Mouse (Mus musculus): Measurements from ENCODE around the gene Dcp1b.

Dcp1b gene

GRCm38 (mm10) chr6:119228861-119229603 lies 54.0 kb downstream of the Dcp1b start:
- no peak for DNase-seq (ENCODE audit: low spot score in 2 of 2)

GRCm38 (mm10) chr6:119233066-119233465 lies 58.0 kb downstream of the Dcp1b start:
- DNase-seq (ENCODE audit: low spot score in 2 of 2) = no peak

- DNase-seq (ENCODE audit: low spot score in 2 of 2) = no peak
Measured at GRCm38 (mm10) chr6:119235441-119235840, 60.4 kb downstream of the Dcp1b start.

- DNase-seq (ENCODE audit: low spot score in 2 of 2) = no peak
Measured at GRCm38 (mm10) chr6:119236241-119236640, 61.2 kb downstream of the Dcp1b start, which contains the start of gene Cacna2d4. Cacna2d4 (plus strand) TSS chr6:119236526.

GRCm38 (mm10) chr6:119237427-119237989 lies 62.5 kb downstream of the Dcp1b start:
- no peak for DNase-seq (ENCODE audit: low spot score in 2 of 2)

GRCm38 (mm10) chr6:119239341-119240005 lies 64.4 kb downstream of the Dcp1b start:
- no peak for DNase-seq (ENCODE audit: low spot score in 2 of 2)

- no peak for DNase-seq (ENCODE audit: low spot score in 2 of 2)
Measured at GRCm38 (mm10) chr6:119240256-119240655, 65.2 kb downstream of the Dcp1b start.

- DNase-seq (ENCODE audit: low spot score in 2 of 2) = no peak
Measured at GRCm38 (mm10) chr6:119240871-119241705, 66.0 kb downstream of the Dcp1b start.

GRCm38 (mm10) chr6:119246082-119246481 lies 71.0 kb downstream of the Dcp1b start:
- DNase-seq (ENCODE audit: low spot score in 2 of 2) = no peak

GRCm38 (mm10) chr6:119248578-119248977 lies 73.5 kb downstream of the Dcp1b start:
- DNase-seq (ENCODE audit: low spot score in 2 of 2) = no peak

GRCm38 (mm10) chr6:119249726-119250125 lies 74.7 kb downstream of the Dcp1b start:
- no peak for DNase-seq (ENCODE audit: low spot score in 2 of 2)

- no peak for DNase-seq (ENCODE audit: low spot score in 2 of 2)
Measured at GRCm38 (mm10) chr6:119251704-119252103, 76.7 kb downstream of the Dcp1b start.

All from spleen, postnatal 14 days (tissue).